Mouse (Mus musculus) erythroblast, embryonic 14.5 days (primary cell): ENCODE data around the gene Lrrc36.

Source experiments
- GATA1 ChIP-seq: IDR thresholded peaks from 2 replicates; pipeline ENCODE4 v1.6.1; 2012; ENCODE audit warnings: low read length, inconsistent platforms, mixed read lengths
- TAL1 ChIP-seq: IDR thresholded peaks from 3 replicates; pipeline ENCODE4 v1.6.1; 2012; ENCODE audit warnings: low read length, inconsistent platforms, mixed read lengths

DNA sequence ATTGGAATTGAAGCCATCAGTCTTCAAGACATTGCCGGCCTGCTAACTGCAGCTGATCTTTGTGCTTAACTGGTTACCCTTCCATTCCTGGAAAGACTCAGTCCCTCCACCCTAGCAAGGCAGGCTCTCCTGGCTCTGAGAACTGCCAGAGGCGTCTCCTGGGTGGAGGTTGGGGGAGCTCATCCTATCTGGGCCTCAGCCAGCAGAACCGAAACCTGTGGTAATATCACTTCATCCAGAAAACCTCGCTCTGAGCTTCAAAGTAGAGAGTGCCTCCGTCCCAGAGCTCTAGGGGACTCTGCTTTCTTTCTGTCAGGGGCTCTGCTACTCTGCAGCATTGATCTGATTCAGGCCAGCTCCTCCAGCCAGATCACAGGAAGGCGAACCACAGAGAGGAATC is 93.6 kb downstream of the Lrrc36 start:
- TF ChIP-seq GATA1 (no peak), TAL1 (no peak)
